Mouse (Mus musculus) embryonic facial prominence, embryonic 13.5 days (tissue): ENCODE data around the gene Mzf1. TPM values are rescaled to one million over a fixed set of nuclear protein-coding genes. Genes with fewer than 3 reads are reported as not detected.
A peak's percentile ranks its signal among the peaks of the same experiment; 100 is the strongest.

Source experiments
- ATAC-seq: fragments of 200-750 bp; cut with Nextera tagmentation; 2 replicates; pipeline ENCODE4 v1.8.0; 2017; ENCODE audit warnings: low read depth; ENCODE audit not compliant: insufficient number of reproducible peaks, insufficient read depth, low FRiP score, low TSS enrichment
- H3K27ac ChIP-seq: fragments of 300-500 bp; sonication (generic); 2 replicates; pipeline ENCODE4 v1.5.1; 2015; ENCODE audit warnings: moderate library complexity, mild to moderate bottlenecking, inconsistent platforms
- H3K27me3 ChIP-seq: fragments of 300-500 bp; sonication (generic); 2 replicates; pipeline ENCODE4 v1.6.1; 2015; ENCODE audit warnings: mild to moderate bottlenecking, inconsistent platforms
- H3K36me3 ChIP-seq: fragments of 300-500 bp; sonication (generic); 2 replicates; pipeline ENCODE4 v1.6.1; 2015; ENCODE audit warnings: mild to moderate bottlenecking, inconsistent platforms
- H3K4me1 ChIP-seq: fragments of 300-500 bp; sonication (generic); 2 replicates; pipeline ENCODE4 v1.6.1; 2015; ENCODE audit warnings: inconsistent platforms
- H3K4me2 ChIP-seq: fragments of 300-500 bp; sonication (generic); 2 replicates; pipeline ENCODE4 v1.6.1; 2015; ENCODE audit warnings: moderate library complexity, mild to moderate bottlenecking, inconsistent platforms
- H3K4me3 ChIP-seq: fragments of 300-500 bp; sonication (generic); 2 replicates; pipeline ENCODE4 v1.5.1; 2015; ENCODE audit warnings: mild to moderate bottlenecking, inconsistent platforms
- H3K9ac ChIP-seq: fragments of 300-500 bp; sonication (generic); 2 replicates; pipeline ENCODE4 v1.6.1; 2015; ENCODE audit warnings: mild to moderate bottlenecking, inconsistent platforms
- H3K9me3 ChIP-seq: fragments of 300-500 bp; sonication (generic); 2 replicates; pipeline ENCODE4 v1.6.1; 2016; ENCODE audit warnings: inconsistent platforms
- WGBS: fragments of 180-500 bp; shearing (Covaris S2); methylation state at CpG from one replicate; pipeline ENCODE4 v1.1.7; 2015; ENCODE audit warnings: mixed read lengths; 5-methylcytosine and 5-hydroxymethylcytosine counted together
- polyA plus RNA-seq: library from polyadenylated mRNA; unstranded; fragments of >200 nt; fragmentation: Nextera tagmentation; extraction: Ambion mirVana; gene quantifications from 2 replicates; pipeline ENCODE4 v1.2.1, GENCODE M21; 2015

Gene Mzf1
- polyA plus RNA-seq, 1 experiment from 2014 or later, result 4.4 TPM

- Histone ChIP-seq H3K9me3 (no peaks in the 10 kb centered on the region), H3K27ac (peak within 1 kb of the TSS; percentile 92), H3K9ac (peak within 1 kb of the TSS; percentile 99), H3K36me3 (peaks cover 60% of the 10 kb centered on the region), H3K4me1 (peaks cover 47% of the 10 kb centered on the region), H3K4me3 (peak within 1 kb of the TSS; percentile 56), H3K27me3 (no peaks in the 10 kb centered on the region), H3K4me2 (peak within 1 kb of the TSS; percentile 85)
- WGBS, result under 1% methylated on average over 45 of the region's 45 CpGs
- peak; percentile 82 for ATAC-seq
These were observed 20.2 kb downstream of the Mzf1 start, which contains the start of gene Chmp2a for GRCm38 (mm10) chr7:13034148-13034977. TSS of gene Chmp2a (minus strand) at chr7:13034807.

GRCm38 (mm10) chr7:13033451-13034147, 21.0 kb downstream of the Mzf1 start:
- peak overlapping the region; percentile 84 for H3K9ac ChIP-seq
- 42% methylated on average over 13 of the region's 13 CpGs for WGBS
- H3K4me1 ChIP-seq, result peaks cover 41% of the 10 kb centered on the region
- H3K9me3 ChIP-seq, result no peaks in the 10 kb centered on the region
- no peaks in the 10 kb centered on the region for H3K27me3 ChIP-seq
- H3K4me3 ChIP-seq, result peak overlapping the region; percentile 56
- no peak for ATAC-seq
- H3K27ac ChIP-seq, result peak overlapping the region; percentile 92
- H3K36me3 ChIP-seq, result peaks cover 67% of the 10 kb centered on the region
- H3K4me2 ChIP-seq, result peak overlapping the region; percentile 85

- Histone ChIP-seq H3K36me3 (peaks cover 78% of the 10 kb centered on the region), H3K27me3 (no peaks in the 10 kb centered on the region), H3K9ac (0 out of 2 replicates have a peak overlapping the region, but pooled peaks have one; percentile 0), H3K27ac (peak overlapping the region; percentile 5; the same call in 1 of the 2 replicates), H3K4me3 (no peak overlapping the region), H3K4me1 (peaks cover 40% of the 10 kb centered on the region), H3K4me2 (no peak overlapping the region), H3K9me3 (no peaks in the 10 kb centered on the region)
- no peak for ATAC-seq
- WGBS, result 91% methylated on average over 7 of the region's 7 CpGs
These were observed 22.0 kb downstream of the Mzf1 start for GRCm38 (mm10) chr7:13032541-13032940.

GRCm38 (mm10) chr7:13031983-13032382, 22.6 kb downstream of the Mzf1 start:
- Histone ChIP-seq H3K9me3 (no peaks in the 10 kb centered on the region), H3K27me3 (no peaks in the 10 kb centered on the region), H3K4me2 (no peak overlapping the region), H3K4me3 (no peak overlapping the region), H3K4me1 (peaks cover 43% of the 10 kb centered on the region), H3K9ac (peak overlapping the region; percentile 0; the same call in 1 of the 2 replicates), H3K36me3 (peaks cover 84% of the 10 kb centered on the region), H3K27ac (no peak overlapping the region; the same call in 1 of the 2 replicates)
- 81% methylated on average over 2 of the region's 2 CpGs for WGBS
- ATAC-seq, result no peak

GRCm38 (mm10) chr7:13031069-13031468, 23.5 kb downstream of the Mzf1 start:
- WGBS, result 75% methylated on average over 5 of the region's 5 CpGs
- H3K4me3 ChIP-seq, result no peak overlapping the region
- H3K27me3 ChIP-seq, result no peaks in the 10 kb centered on the region
- peaks cover 88% of the 10 kb centered on the region for H3K36me3 ChIP-seq
- peaks cover 43% of the 10 kb centered on the region for H3K4me1 ChIP-seq
- no peaks in the 10 kb centered on the region for H3K9me3 ChIP-seq
- no peak overlapping the region for H3K27ac ChIP-seq
- no peak for ATAC-seq
- no peak overlapping the region for H3K9ac ChIP-seq
- no peak overlapping the region for H3K4me2 ChIP-seq

GRCm38 (mm10) chr7:13028986-13029385, 25.6 kb downstream of the Mzf1 start:
- no peak for ATAC-seq
- H3K9me3 ChIP-seq, result no peaks in the 10 kb centered on the region
- H3K4me3 ChIP-seq, result no peak overlapping the region
- H3K27me3 ChIP-seq, result no peaks in the 10 kb centered on the region
- H3K4me2 ChIP-seq, result no peak overlapping the region
- H3K9ac ChIP-seq, result 0 out of 2 replicates have a peak overlapping the region, but pooled peaks have one; percentile 32
- peaks cover 85% of the 10 kb centered on the region for H3K36me3 ChIP-seq
- H3K4me1 ChIP-seq, result peaks cover 36% of the 10 kb centered on the region
- peak overlapping the region; percentile 11; the same call in 1 of the 2 replicates for H3K27ac ChIP-seq
- WGBS, result 95% methylated on average over 4 of the region's 4 CpGs

GRCm38 (mm10) chr7:13025511-13026112, 29.0 kb downstream of the Mzf1 start:
- H3K9ac ChIP-seq, result peak overlapping the region; percentile 99
- ATAC-seq, result no peak
- H3K36me3 ChIP-seq, result peaks cover 55% of the 10 kb centered on the region
- 19% methylated on average over 4 of the region's 4 CpGs for WGBS
- H3K4me3 ChIP-seq, result peak overlapping the region; percentile 92
- H3K4me1 ChIP-seq, result peaks cover 28% of the 10 kb centered on the region
- H3K9me3 ChIP-seq, result no peaks in the 10 kb centered on the region
- H3K27me3 ChIP-seq, result no peaks in the 10 kb centered on the region
- peak overlapping the region; percentile 98 for H3K4me2 ChIP-seq
- peak overlapping the region; percentile 100 for H3K27ac ChIP-seq

- H3K9me3 ChIP-seq, result no peaks in the 10 kb centered on the region
- H3K4me3 ChIP-seq, result peak overlapping the region; percentile 92
- peaks cover 47% of the 10 kb centered on the region for H3K36me3 ChIP-seq
- WGBS, result under 1% methylated on average over 44 of the region's 44 CpGs
- peak overlapping the region; percentile 98 for H3K4me2 ChIP-seq
- peak overlapping the region; percentile 100 for H3K27ac ChIP-seq
- H3K9ac ChIP-seq, result peak overlapping the region; percentile 99
- peaks cover 28% of the 10 kb centered on the region for H3K4me1 ChIP-seq
- no peaks in the 10 kb centered on the region for H3K27me3 ChIP-seq
- ATAC-seq, result peak; percentile 40
These were observed 29.8 kb downstream of the Mzf1 start for GRCm38 (mm10) chr7:13024805-13025204.

- ATAC-seq, result peak; percentile 89
- under 1% methylated on average over 79 of the region's 95 CpGs for WGBS
These were observed 30.4 kb downstream of the Mzf1 start for GRCm38 (mm10) chr7:13023928-13024731.

GRCm38 (mm10) chr7:13022773-13023535, 31.6 kb downstream of the Mzf1 start:
- Histone ChIP-seq H3K4me3 (peak overlapping the region; percentile 92), H3K27ac (peak overlapping the region; percentile 100), H3K9me3 (no peaks in the 10 kb centered on the region), H3K4me1 (peaks cover 28% of the 10 kb centered on the region), H3K27me3 (no peaks in the 10 kb centered on the region), H3K9ac (peak overlapping the region; percentile 99), H3K4me2 (peak overlapping the region; percentile 98), H3K36me3 (peaks cover 28% of the 10 kb centered on the region)
- ATAC-seq, result peak; percentile 60
- WGBS, result 3% methylated on average over 31 of the region's 31 CpGs

More at GRCm38 (mm10) chr7:13023928-13024731, 30.4 kb downstream of the Mzf1 start:
- Histone ChIP-seq H3K36me3 (peaks cover 40% of the 10 kb centered on the region), H3K9ac (peak overlapping the region; percentile 99), H3K4me3 (peak overlapping the region; percentile 92), H3K9me3 (no peaks in the 10 kb centered on the region), H3K4me2 (peak overlapping the region; percentile 98), H3K27me3 (no peaks in the 10 kb centered on the region), H3K4me1 (peaks cover 28% of the 10 kb centered on the region), H3K27ac (peak overlapping the region; percentile 100)
